Mouse (Mus musculus): ENCODE measurements around the gene Thrb.

DNA sequence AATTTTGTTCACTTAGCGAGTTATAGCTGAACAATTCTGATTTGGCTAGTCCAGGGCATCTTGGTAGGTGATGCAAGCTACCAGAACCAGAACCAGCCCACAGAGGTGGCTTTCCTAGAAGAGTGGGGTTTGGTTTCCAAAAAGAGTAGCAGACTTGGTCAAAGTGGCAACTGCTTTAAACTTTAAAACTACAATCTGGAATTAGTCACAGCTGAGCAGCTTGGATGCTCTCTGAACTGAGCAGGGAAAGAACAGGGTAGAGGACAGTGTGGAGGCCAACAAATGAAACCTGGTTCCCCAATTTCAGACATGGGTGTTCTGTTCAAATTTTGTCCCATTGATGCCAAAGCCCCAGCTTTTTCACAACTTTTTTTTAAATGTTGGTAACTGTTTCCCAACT, 93.4 kb downstream of the Thrb start:
- TF ChIP-seq CTCF (IDR thresholded peaks at IDR 0.05; ENCODE audit: low read depth, low read length) (no peak), POLR2A (IDR thresholded peaks at IDR 0.05; ENCODE audit: borderline replicate concordance, low read depth, low read length) (no peak)
